Mouse (Mus musculus) megakaryocyte progenitor cell, adult 5-6 weeks (primary cell): ENCODE data around the gene Gm26661. TPM values are rescaled to one million over a fixed set of nuclear protein-coding genes. Genes with fewer than 3 reads are reported as not detected.
A peak's percentile ranks its signal among the peaks of the same experiment; 100 is the strongest.

ENCODE experiments used
- ATAC-seq: replicated peaks from 2 replicates; pipeline ENCODE4 v1.8.0; 2016; ENCODE audit warnings: mild to moderate bottlenecking, moderate TSS enrichment, inconsistent platforms; ENCODE audit not compliant: poor library complexity
- total RNA-seq, 2 experiments: library from RNA; stranded (forward) in 1 of 2; stranded (reverse) in 1 of 2; fragments of 157-497, 149-512 nt in 1 of 2; fragments of 200-1000 nt in 1 of 2; gene quantifications; 2 replicates each; pipeline versions ENCODE4 v1.2.3 to v1.2.4; 2015 to 2017

The Gm26661 gene
- total RNA-seq (2015) (not detected in 2 replicates), total RNA-seq (2017) (not detected in 2 replicates)

GRCm38 (mm10) chr14:7791532-7792159, at the start of gene Gm26661:
TSS of gene Gm26661 (plus strand) at chr14:7791587.
- ATAC-seq = peak; percentile 95

- ATAC-seq = peak; percentile 87
Measured at GRCm38 (mm10) chr14:7748944-7749763, 42.2 kb upstream of the Gm26661 start.

- no peak for ATAC-seq
Measured at GRCm38 (mm10) chr14:7749764-7750089, 41.7 kb upstream of the Gm26661 start.

- ATAC-seq = peak; percentile 98
Measured at GRCm38 (mm10) chr14:7765569-7766314, 25.6 kb upstream of the Gm26661 start.

- peak; percentile 99 for ATAC-seq
Measured at GRCm38 (mm10) chr14:7773714-7774389, 17.5 kb upstream of the Gm26661 start.

- ATAC-seq = peak; percentile 80
Measured at GRCm38 (mm10) chr14:7786073-7786472, 5.3 kb upstream of the Gm26661 start.

GRCm38 (mm10) chr14:7789266-7790030, 1.9 kb upstream of the Gm26661 start:
- ATAC-seq = no peak

GRCm38 (mm10) chr14:7791061-7791531, 291 bp upstream of the Gm26661 start:
- no peak for ATAC-seq

GRCm38 (mm10) chr14:7795961-7796360, 4.6 kb downstream of the Gm26661 start:
- no peak for ATAC-seq

GRCm38 (mm10) chr14:7800611-7801010, 9.2 kb downstream of the Gm26661 start:
- ATAC-seq = no peak

- ATAC-seq = peak; percentile 74
Measured at GRCm38 (mm10) chr14:7801831-7802230, 10.4 kb downstream of the Gm26661 start.

- peak; percentile 85 for ATAC-seq
Measured at GRCm38 (mm10) chr14:7803874-7804557, 12.6 kb downstream of the Gm26661 start.

GRCm38 (mm10) chr14:7804558-7804905, 13.1 kb downstream of the Gm26661 start:
- ATAC-seq = no peak

GRCm38 (mm10) chr14:7807711-7808110, 16.3 kb downstream of the Gm26661 start:
- ATAC-seq = no peak

GRCm38 (mm10) chr14:7808501-7808981, 17.2 kb downstream of the Gm26661 start:
- 0 out of 2 replicates have a peak, but pooled peaks have one; percentile 9 for ATAC-seq

GRCm38 (mm10) chr14:7809043-7809955, 17.9 kb downstream of the Gm26661 start:
- no peak for ATAC-seq

- peak; percentile 95 for ATAC-seq
Measured at GRCm38 (mm10) chr14:7817770-7818462, 26.5 kb downstream of the Gm26661 start, which contains the start of gene Flnb. TSS of gene Flnb (plus strand) at chr14:7817957.
